Mouse (Mus musculus): Measurements from ENCODE around the gene Hoxa7. TPM values are rescaled to one million over a fixed set of nuclear protein-coding genes. Genes with fewer than 3 reads are reported as not detected.

Gene Hoxa7
- total and polyA plus RNA-seq, 3 experiments = 0.17 TPM; not detected in 2

- Histone ChIP-seq H3K36me3 (ENCODE audit: control insufficient read depth in 1 of 2, insufficient read depth in 2 of 2, low read length in 2 of 2) (no peaks in the 10 kb centered on the region), H3K27me3 (ENCODE audit: control insufficient read depth in 1 of 2, insufficient read depth in 2 of 2, low read length in 2 of 2) (no peaks in the 10 kb centered on the region), H3K79me2 (ENCODE audit: control insufficient read depth, insufficient read depth, low read length, poor library complexity) (no peaks in the 10 kb centered on the region), H3K4me1 (ENCODE audit: control insufficient read depth in 1 of 2, insufficient read depth in 2 of 2, low read length in 2 of 2) (no peaks in the 10 kb centered on the region), H3K4me3 (ENCODE audit: control insufficient read depth in 1 of 2, insufficient read depth in 1 of 2, low read depth in 2 of 2, low read length in 2 of 2) (no peak overlapping the region), H3K27ac (ENCODE audit: control insufficient read depth, low read depth, low read length) (no peak overlapping the region), H3K9ac (ENCODE audit: control insufficient read depth, low read depth, low read length, poor library complexity, severe bottlenecking) (no peak overlapping the region), H3K9me3 (replicated peaks; ENCODE audit: insufficient read depth, low read length) (no peaks in the 10 kb centered on the region)
- TF ChIP-seq POLR2AphosphoS2 (IDR thresholded peaks at IDR 0.05; ENCODE audit: low read length) (no peak), MYB (IDR thresholded peaks at IDR 0.05; ENCODE audit: low read depth, low read length) (no peak), JUND (IDR thresholded peaks at IDR 0.05; ENCODE audit: low read depth, low read length) (no peak), ZC3H11A (IDR thresholded peaks at IDR 0.05; ENCODE audit: low read depth, low read length) (no peak), USF1 (IDR thresholded peaks at IDR 0.05; ENCODE audit: low read depth, low read length) (no peak), MYC (IDR thresholded peaks at IDR 0.05; ENCODE audit: low read depth, low read length) (no peak), MXI1 (IDR thresholded peaks at IDR 0.05; ENCODE audit: low read depth, low read length) (no peak), SIN3A (IDR thresholded peaks at IDR 0.05; ENCODE audit: low read length) (no peak), ZNF384 (IDR thresholded peaks at IDR 0.05; ENCODE audit: low read depth, low read length) (no peak), TBP (IDR thresholded peaks at IDR 0.05; ENCODE audit: low read depth, low read length) (no peak), MAX (IDR thresholded peaks at IDR 0.05; ENCODE audit: low read length) (no peak), MAZ (IDR thresholded peaks at IDR 0.05; ENCODE audit: low read depth, low read length) (no peak), E2F4 (IDR thresholded peaks at IDR 0.05; ENCODE audit: borderline replicate concordance, low read depth, low read length) (no peak), ELF1 (IDR thresholded peaks at IDR 0.05; ENCODE audit: low read depth, low read length) (no peak)
- no peak for DNase-seq (ENCODE audit: low read depth, low spot score)
Observed at GRCm38 (mm10) chr6:52223939-52224760, 2.5 kb upstream of the Hoxa7 start.

DNA sequence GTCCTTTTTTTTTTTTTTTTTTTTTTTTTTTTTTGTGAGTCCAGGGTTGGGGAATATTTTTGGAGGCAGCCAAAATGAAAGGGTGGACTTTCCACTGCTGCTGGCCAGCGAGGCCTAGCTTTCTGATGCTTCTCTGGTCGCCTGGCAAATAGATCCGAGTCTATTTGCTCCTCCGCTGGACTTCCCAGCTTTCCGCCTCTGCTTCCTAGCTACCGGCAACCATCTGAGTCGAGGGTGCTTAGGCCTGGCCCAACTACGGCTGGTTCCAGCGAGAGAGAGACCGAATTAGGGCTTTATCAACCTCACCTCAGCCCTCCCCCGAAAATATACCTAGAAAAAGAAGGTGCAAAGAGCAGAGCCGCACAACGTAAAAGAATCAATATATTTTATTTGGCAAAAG is 1.1 kb upstream of the Hoxa7 start:
- Histone ChIP-seq H3K36me3 (ENCODE audit: control insufficient read depth in 1 of 2, insufficient read depth in 2 of 2, low read length in 2 of 2) (no peaks in the 10 kb centered on the region), H3K4me3 (ENCODE audit: control insufficient read depth in 1 of 2, insufficient read depth in 1 of 2, low read depth in 2 of 2, low read length in 2 of 2) (no peak overlapping the region), H3K9ac (ENCODE audit: control insufficient read depth, low read depth, low read length, poor library complexity, severe bottlenecking) (no peak overlapping the region), H3K27ac (ENCODE audit: control insufficient read depth, low read depth, low read length) (no peak overlapping the region), H3K9me3 (replicated peaks; ENCODE audit: insufficient read depth, low read length) (no peaks in the 10 kb centered on the region), H3K79me2 (ENCODE audit: control insufficient read depth, insufficient read depth, low read length, poor library complexity) (no peaks in the 10 kb centered on the region), H3K4me1 (ENCODE audit: control insufficient read depth in 1 of 2, insufficient read depth in 2 of 2, low read length in 2 of 2) (no peaks in the 10 kb centered on the region), H3K27me3 (ENCODE audit: control insufficient read depth in 1 of 2, insufficient read depth in 2 of 2, low read length in 2 of 2) (no peaks in the 10 kb centered on the region)
- no peak for DNase-seq (ENCODE audit: low read depth, low spot score)
- no peak for TF ChIP-seq KAT2A (conservative IDR thresholded peaks at IDR 0.05; ENCODE audit: low read depth, low read length)
- TF ChIP-seq POLR2AphosphoS5 (IDR thresholded peaks at IDR 0.05; ENCODE audit: borderline replicate concordance, low read depth, low read length) = no peak
- TF ChIP-seq ZMIZ1 (IDR thresholded peaks at IDR 0.05; ENCODE audit: low read depth, low read length) = no peak
- TF ChIP-seq ELF1 (IDR thresholded peaks at IDR 0.05; ENCODE audit: low read depth, low read length) = no peak
- no peak for TF ChIP-seq POLR2AphosphoS2 (IDR thresholded peaks at IDR 0.05; ENCODE audit: low read length)
- no peak for TF ChIP-seq CHD2 (IDR thresholded peaks at IDR 0.05; ENCODE audit: low read length)
- TF ChIP-seq RCOR1 (IDR thresholded peaks at IDR 0.05; ENCODE audit: low read depth, low read length) = no peak
- TF ChIP-seq TAL1 (IDR thresholded peaks at IDR 0.05; ENCODE audit: low read length) = no peak
- TF ChIP-seq ETS1 (IDR thresholded peaks at IDR 0.05; ENCODE audit: low read depth, low read length) = no peak
- TF ChIP-seq E2F4 (IDR thresholded peaks at IDR 0.05; ENCODE audit: borderline replicate concordance, low read depth, low read length) = no peak
- no peak for TF ChIP-seq MAX (IDR thresholded peaks at IDR 0.05; ENCODE audit: low read length)
- TF ChIP-seq ZKSCAN1 (IDR thresholded peaks at IDR 0.05; ENCODE audit: low read depth, low read length) = no peak
- no peak for TF ChIP-seq SIN3A (IDR thresholded peaks at IDR 0.05; ENCODE audit: low read length)
